In genomic region chr8:117015670-117016069, GRCm38 (mm10) we compare ENCODE assay signal across 19 mouse cellular contexts. TPM values are rescaled to one million over a fixed set of nuclear protein-coding genes. Genes with fewer than 3 reads are reported as not detected.
DNase-seq lines count a peak whose midpoint lies in the region; ATAC-seq and TF ChIP-seq lines count a peak whose summit lies in the region.
"Had no signal": no experiment of that assay in that cellular context is flagged by ENCODE, and none has a peak within 500 bp of the region (broad histone marks: within the 10 kb centered on the region; RNA-seq: fewer than 3 reads in every experiment).

No protein-coding gene starts in this region.

- no peaks in the 10 kb centered on the region for H3K36me3 ChIP-seq in E14TG2a.4 (ENCODE audit: insufficient read depth, low read length)
- no peaks in the 10 kb centered on the region for H3K36me3 ChIP-seq in midbrain, embryonic 15.5 days (replicated peaks)
- H3K36me3 ChIP-seq: embryonic facial prominence, embryonic 10.5 days; embryonic facial prominence, embryonic 12.5 days; forebrain, embryonic 15.5 days had no signal

- H3K27ac ChIP-seq in midbrain, embryonic 15.5 days, result no peak overlapping the region
- H3K27ac ChIP-seq: embryonic facial prominence, embryonic 10.5 days; embryonic facial prominence, embryonic 12.5 days; forebrain, embryonic 13.5 days; forebrain, embryonic 15.5 days had no signal

- ATAC-seq in midbrain, embryonic 15.5 days (replicated peaks), result no peak
- ATAC-seq: forebrain, embryonic 13.5 days; forebrain, embryonic 15.5 days; forebrain, postnatal 0 days had no signal

- H3K27me3 ChIP-seq in E14TG2a.4 (ENCODE audit: insufficient read depth, low read length), result peaks cover 57% of the 10 kb centered on the region
- H3K27me3 ChIP-seq in midbrain, embryonic 15.5 days (replicated peaks), result no peaks in the 10 kb centered on the region
- H3K27me3 ChIP-seq: forebrain, embryonic 13.5 days; forebrain, embryonic 15.5 days had no signal

- no peak for TF ChIP-seq CTCF in E14TG2a.4 (conservative IDR thresholded peaks at IDR 0.05; ENCODE audit: low read length)

- no peak overlapping the region for H3K9ac ChIP-seq in midbrain, embryonic 15.5 days
- H3K9ac ChIP-seq: embryonic facial prominence, embryonic 12.5 days; forebrain, embryonic 13.5 days; forebrain, embryonic 15.5 days; forebrain, postnatal 0 days had no signal

- 64% methylated on average over 4 of the region's 4 CpGs for WGBS in midbrain, embryonic 15.5 days

- H3K4me1 ChIP-seq in E14TG2a.4 (replicated peaks; ENCODE audit: low read depth, low read length), result peaks cover 60% of the 10 kb centered on the region
- H3K4me1 ChIP-seq in midbrain, embryonic 15.5 days, result no peaks in the 10 kb centered on the region
- H3K4me1 ChIP-seq: embryonic facial prominence, embryonic 10.5 days; embryonic facial prominence, embryonic 12.5 days; forebrain, embryonic 13.5 days had no signal

- peak overlapping the region; percentile 8; the same call in 1 of the 2 replicates for H3K4me3 ChIP-seq in E14TG2a.4 (replicated peaks; ENCODE audit: low read length)
- H3K4me3 ChIP-seq in midbrain, embryonic 15.5 days, result no peak overlapping the region
- H3K4me3 ChIP-seq: embryonic facial prominence, embryonic 10.5 days; embryonic facial prominence, embryonic 12.5 days; forebrain, embryonic 13.5 days; forebrain, embryonic 15.5 days had no signal

- DNase-seq in ES-CJ7 (ENCODE audit: low read depth, low spot score) (peak; percentile 54), ZHBTc4 (ENCODE audit: low read depth, low spot score) (peak; percentile 65)
- DNase-seq in embryo, embryonic 10.5 days (ENCODE audit: low spot score), result no peak
- DNase-seq: adrenal gland, adult 2 months; adrenal gland, postnatal 10 days; adrenal gland, postnatal 25 days; cerebellum, adult 11 months; cerebellum, adult 18-20 months; cerebellum, adult 8-10 months; cerebellum, adult 9-11 months; cerebellum, postnatal 14 days; cerebellum, postnatal 36 days; forebrain, postnatal 0 days had no signal

- H3K4me2 ChIP-seq in midbrain, embryonic 15.5 days, result no peak overlapping the region
- H3K4me2 ChIP-seq: embryonic facial prominence, embryonic 12.5 days; forebrain, embryonic 13.5 days; forebrain, embryonic 15.5 days had no signal

- peaks cover 15% of the 10 kb centered on the region for H3K9me3 ChIP-seq in E14TG2a.4 (ENCODE audit: low read length)
- no peaks in the 10 kb centered on the region for H3K9me3 ChIP-seq in midbrain, embryonic 15.5 days
- H3K9me3 ChIP-seq: embryonic facial prominence, embryonic 10.5 days; embryonic facial prominence, embryonic 12.5 days; forebrain, embryonic 15.5 days had no signal

RNA-seq across cellular contexts. Expression of gene Gcsh, which starts 22.3 kb away (rescaled TPM):
- polyA plus RNA-seq in midbrain, embryonic 15.5 days (2015; fragmentation: Nextera tagmentation; extraction: Ambion mirVana), result 66.3 and 76.9 TPM in 2 replicates

RNA-seq across cellular contexts. Expression of gene 1700030J22Rik, which starts 36.9 kb away (rescaled TPM):
- polyA plus RNA-seq in midbrain, embryonic 15.5 days (2015; fragmentation: Nextera tagmentation; extraction: Ambion mirVana), result 8.8 and 9.1 TPM in 2 replicates
